In the genomic region with DNA sequence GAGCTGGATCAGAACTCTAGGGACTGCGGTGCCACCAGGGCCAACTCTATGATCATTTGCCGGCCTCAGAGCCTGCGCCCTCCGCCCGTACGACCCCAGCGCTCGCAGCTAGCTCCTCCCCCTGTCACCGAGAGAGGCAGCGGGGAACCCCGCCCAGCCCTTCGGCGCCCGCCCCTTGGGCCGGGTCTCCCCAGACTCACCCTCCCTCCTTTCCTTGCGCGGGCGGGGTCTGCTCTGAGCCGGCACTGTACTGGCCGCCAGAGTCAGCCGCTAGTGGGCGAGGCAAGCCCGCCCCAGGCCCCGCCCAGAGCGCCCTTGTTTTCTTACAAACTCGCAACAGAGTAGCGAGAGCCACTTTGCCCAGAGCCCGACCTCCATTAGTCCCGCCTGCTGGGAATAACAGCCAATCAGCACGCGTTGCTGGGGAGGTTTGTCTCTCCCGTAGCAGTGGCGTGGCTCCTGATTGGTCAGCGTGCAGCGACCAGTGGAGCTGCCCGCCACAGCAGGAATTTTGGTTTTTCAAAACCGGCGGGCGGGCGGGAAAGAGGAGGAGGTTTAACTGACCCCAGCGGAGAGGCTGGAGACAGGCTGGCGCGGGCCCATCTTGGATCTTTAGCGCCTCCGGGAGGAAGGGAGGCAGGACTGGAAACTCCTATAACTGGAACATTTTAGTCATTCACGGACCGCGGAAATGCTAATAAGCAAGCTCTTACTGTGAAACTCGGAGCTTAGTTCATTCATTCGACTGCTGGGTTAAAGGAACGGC, we compare ENCODE assay signal across 8 mouse cellular contexts. TPM values are rescaled to one million over a fixed set of nuclear protein-coding genes. Genes with fewer than 3 reads are reported as not detected.
A peak's percentile ranks its signal among the peaks of the same experiment; 100 is the strongest.
DNase-seq lines count a peak whose midpoint lies in the region; ATAC-seq and TF ChIP-seq lines count a peak whose summit lies in the region.

A gene (minus strand): TSS at position 386 of the 766 bp plus-strand sequence.

- H3K79me2 ChIP-seq in CH12.LX (replicated peaks; ENCODE audit: control insufficient read depth, extremely low read depth, insufficient read depth, poor library complexity, severe bottlenecking) = peaks cover 17% of the 10 kb centered on the region

- peak; percentile 49 for TF ChIP-seq RAD21 in CH12.LX (IDR thresholded peaks at IDR 0.05; ENCODE audit: low read depth, low read length)

- peak; percentile 100 for DNase-seq in CH12.LX (ENCODE audit: extremely low read depth)
- peak; percentile 100 for DNase-seq in c-Kit-positive CD71-positive TER-119-negative erythroid progenitor cells, embryonic 14.5 days (ENCODE audit: low read depth)
- peak; percentile 100 for DNase-seq in forebrain, embryonic 11.5 days (ENCODE audit: low spot score)
- DNase-seq in kidney, postnatal 36 days = peak; percentile 100
- DNase-seq in telencephalon, adult 2 months (ENCODE audit: low read depth, low spot score) = peak; percentile 99

- peak within 1 kb of the TSS; percentile 53 for H3K9ac ChIP-seq in CH12.LX (ENCODE audit: insufficient read depth, low read depth)
- H3K9ac ChIP-seq in forebrain, embryonic 11.5 days (ENCODE audit: low read length) = peak within 1 kb of the TSS; percentile 79
- H3K9ac ChIP-seq in heart, embryonic 16.5 days (ENCODE audit: low read length) = peak within 1 kb of the TSS; percentile 85
- H3K9ac ChIP-seq in liver, embryonic 15.5 days = peak within 1 kb of the TSS; percentile 95
- H3K9ac ChIP-seq in neural tube, embryonic 12.5 days = peak within 1 kb of the TSS; percentile 73

- under 1% methylated on average over 51 of the region's 51 CpGs for WGBS in forebrain, embryonic 11.5 days
- under 1% methylated on average over 51 of the region's 51 CpGs for WGBS in heart, embryonic 16.5 days
- 1% methylated on average over 51 of the region's 51 CpGs for WGBS in liver, embryonic 15.5 days (ENCODE audit: insufficient replicate concordance)
- WGBS in neural tube, embryonic 12.5 days = under 1% methylated on average over 51 of the region's 51 CpGs

- peaks cover 9 to 32% of the 10 kb centered on the region in 2 experiments for H3K4me1 ChIP-seq in CH12.LX (ENCODE audit: control insufficient read depth in 1 of 2, insufficient read depth in 2 of 2)
- peaks cover 8% of the 10 kb centered on the region for H3K4me1 ChIP-seq in forebrain, embryonic 11.5 days (replicated peaks; ENCODE audit: control insufficient read depth, insufficient read depth, low read length)
- H3K4me1 ChIP-seq in heart, embryonic 16.5 days (ENCODE audit: control insufficient read depth, insufficient read depth, low read length) = peaks cover 29% of the 10 kb centered on the region
- H3K4me1 ChIP-seq in liver, embryonic 15.5 days (replicated peaks) = peaks cover 43% of the 10 kb centered on the region
- peaks cover 32% of the 10 kb centered on the region for H3K4me1 ChIP-seq in neural tube, embryonic 12.5 days

- peak in 1 of 2 experiments; percentile 55; a peak in 2 of 4 replicates for TF ChIP-seq CTCF in CH12.LX (conservative IDR thresholded peaks at IDR 0.05 in 1 of 2, IDR thresholded peaks at IDR 0.05 in 1 of 2; ENCODE audit: low read depth in 2 of 2, low read length in 2 of 2)

- TF ChIP-seq POLR2A in CH12.LX (IDR thresholded peaks at IDR 0.05; ENCODE audit: low read depth, low read length) = peak; percentile 50

- H3K36me3 ChIP-seq in CH12.LX (replicated peaks in 1 of 2; ENCODE audit: control insufficient read depth in 1 of 2, insufficient read depth in 1 of 2, low read length in 1 of 2) = peaks cover 0 to 5% of the 10 kb centered on the region in 2 experiments
- no peaks in the 10 kb centered on the region for H3K36me3 ChIP-seq in forebrain, embryonic 11.5 days (ENCODE audit: control insufficient read depth, insufficient read depth, low read length)
- no peaks in the 10 kb centered on the region for H3K36me3 ChIP-seq in heart, embryonic 16.5 days (ENCODE audit: control insufficient read depth, insufficient read depth)
- peaks cover 18% of the 10 kb centered on the region for H3K36me3 ChIP-seq in liver, embryonic 15.5 days (replicated peaks)
- no peaks in the 10 kb centered on the region; the same call in 1 of the 2 replicates for H3K36me3 ChIP-seq in neural tube, embryonic 12.5 days

- in situ Hi-C loops in CH12.LX (cut with MboI; ENCODE audit: low pct_ligation_motif_present, low pct_unique_long_range_greater_than_20kb, low sequenced_read_pairs) = no loop called here

- H3K27ac ChIP-seq in CH12.LX (ENCODE audit: insufficient read depth, low read depth) = peak within 1 kb of the TSS; percentile 39
- peak within 1 kb of the TSS; percentile 91 for H3K27ac ChIP-seq in forebrain, embryonic 11.5 days (ENCODE audit: low read depth, low read length)
- H3K27ac ChIP-seq in heart, embryonic 16.5 days (ENCODE audit: low read length) = peak within 1 kb of the TSS; percentile 83
- peak within 1 kb of the TSS; percentile 96 for H3K27ac ChIP-seq in liver, embryonic 15.5 days (replicated peaks)
- peak within 1 kb of the TSS; percentile 74 for H3K27ac ChIP-seq in neural tube, embryonic 12.5 days

- peak; percentile 96 for ATAC-seq in forebrain, embryonic 11.5 days (replicated peaks; ENCODE audit: low FRiP score)
- ATAC-seq in heart, embryonic 16.5 days (replicated peaks; ENCODE audit: extremely low read depth, insufficient read depth, low FRiP score) = peak; percentile 93
- peak; percentile 88 for ATAC-seq in liver, embryonic 15.5 days (ENCODE audit: insufficient read depth)
- peak; percentile 96 for ATAC-seq in neural tube, embryonic 12.5 days (ENCODE audit: low FRiP score, low read depth)

- peak within 1 kb of the TSS; percentile 88 for H3K4me2 ChIP-seq in CH12.LX (ENCODE audit: insufficient read depth, low read depth, poor library complexity, severe bottlenecking)
- H3K4me2 ChIP-seq in forebrain, embryonic 11.5 days (ENCODE audit: low read depth, low read length, severe bottlenecking) = peak within 1 kb of the TSS; percentile 78
- peak within 1 kb of the TSS; percentile 71 for H3K4me2 ChIP-seq in heart, embryonic 16.5 days (ENCODE audit: low read depth, low read length)
- H3K4me2 ChIP-seq in liver, embryonic 15.5 days = peak within 1 kb of the TSS; percentile 90
- peak within 1 kb of the TSS; percentile 89 for H3K4me2 ChIP-seq in neural tube, embryonic 12.5 days (replicated peaks)

- H3K9me3 ChIP-seq in CH12.LX (replicated peaks; ENCODE audit: low read length) = no peaks in the 10 kb centered on the region
- no peaks in the 10 kb centered on the region for H3K9me3 ChIP-seq in forebrain, embryonic 11.5 days (ENCODE audit: control insufficient read depth, low read length)
- no peaks in the 10 kb centered on the region for H3K9me3 ChIP-seq in heart, embryonic 16.5 days (replicated peaks; ENCODE audit: control insufficient read depth, low read length)
- no peaks in the 10 kb centered on the region for H3K9me3 ChIP-seq in liver, embryonic 15.5 days (replicated peaks)
- no peaks in the 10 kb centered on the region for H3K9me3 ChIP-seq in neural tube, embryonic 12.5 days

- dilution Hi-C loops in CH12.LX (cut with MboI; ENCODE audit: extremely low pct_ligation_motif_present, extremely low pct_unique_long_range_greater_than_20kb, low sequenced_read_pairs) = no loop called here

- H3K27me3 ChIP-seq in CH12.LX (replicated peaks) = peaks cover 6% of the 10 kb centered on the region
- no peaks in the 10 kb centered on the region for H3K27me3 ChIP-seq in forebrain, embryonic 11.5 days (ENCODE audit: control insufficient read depth, insufficient read depth, low read length)
- no peaks in the 10 kb centered on the region for H3K27me3 ChIP-seq in heart, embryonic 16.5 days (ENCODE audit: control insufficient read depth, insufficient read depth, low read length)
- peaks cover 2% of the 10 kb centered on the region; the same call in 1 of the 2 replicates for H3K27me3 ChIP-seq in liver, embryonic 15.5 days
- H3K27me3 ChIP-seq in neural tube, embryonic 12.5 days (replicated peaks) = no peaks in the 10 kb centered on the region

- H3K4me3 ChIP-seq in CH12.LX (replicated peaks in 1 of 3; ENCODE audit: low read depth in 2 of 3, low read length in 2 of 3, poor library complexity in 1 of 3) = peak within 1 kb of the TSS; percentile 68 to 82 (median 74)
- H3K4me3 ChIP-seq in forebrain, embryonic 11.5 days (ENCODE audit: low read depth, low read length) = peak within 1 kb of the TSS; percentile 77
- peak within 1 kb of the TSS; percentile 81 for H3K4me3 ChIP-seq in heart, embryonic 16.5 days (ENCODE audit: low read length)
- peak within 1 kb of the TSS; percentile 93 for H3K4me3 ChIP-seq in liver, embryonic 15.5 days (replicated peaks)
- peak within 1 kb of the TSS; percentile 63 for H3K4me3 ChIP-seq in neural tube, embryonic 12.5 days

- peak; percentile 83 for TF ChIP-seq EP300 in CH12.LX (IDR thresholded peaks at IDR 0.05; ENCODE audit: low read length)

TF ChIP-seq in CH12.LX, 34 proteins besides CTCF, POLR2A, EP300 and RAD21 (continues in another document):
- TF ChIP-seq ZMIZ1 (IDR thresholded peaks at IDR 0.05; ENCODE audit: low read depth, low read length) = no peak; the same call in 1 of the 2 replicates
- TF ChIP-seq USF2 (conservative IDR thresholded peaks at IDR 0.05; ENCODE audit: low read depth, low read length) = no peak
- TF ChIP-seq ZC3H11A (IDR thresholded peaks at IDR 0.05; ENCODE audit: low read depth, low read length) = no peak
- TF ChIP-seq NELFE (IDR thresholded peaks at IDR 0.05; ENCODE audit: low read depth, low read length) = peak; percentile 83
- TF ChIP-seq CHD2 (IDR thresholded peaks at IDR 0.05; ENCODE audit: low read length) = peak; percentile 97
- no peak for TF ChIP-seq ZKSCAN1 (IDR thresholded peaks at IDR 0.05; ENCODE audit: borderline replicate concordance, low read depth, low read length)
- 0 out of 2 replicates have a peak, but pooled peaks have one; percentile 59 for TF ChIP-seq MEF2A (IDR thresholded peaks at IDR 0.05; ENCODE audit: borderline replicate concordance, low read depth, low read length)
- TF ChIP-seq IRF4 (IDR thresholded peaks at IDR 0.05; ENCODE audit: low read depth, low read length) = peak; percentile 69; the same call in 1 of the 2 replicates
- peak; percentile 78 for TF ChIP-seq ELF1 (IDR thresholded peaks at IDR 0.05; ENCODE audit: low read depth, low read length)
- peak; percentile 95 for TF ChIP-seq E2F4 (IDR thresholded peaks at IDR 0.05; ENCODE audit: insufficient replicate concordance, low read depth, low read length)
- TF ChIP-seq POLR2AphosphoS2 (IDR thresholded peaks at IDR 0.05; ENCODE audit: low read depth, low read length) = no peak
- TF ChIP-seq SIN3A (IDR thresholded peaks at IDR 0.05; ENCODE audit: low read length) = peak; percentile 92
- TF ChIP-seq TCF12 (IDR thresholded peaks at IDR 0.05; ENCODE audit: low read depth, low read length) = peak; percentile 63

RNA-seq across cellular contexts. Expression of the gene that starts here (rescaled TPM):
- 9.7 and 12.6 TPM in 2 replicates for total RNA-seq in CH12.LX (2012; rRNA removed)
- total RNA-seq in CH12.LX (2014; rRNA removed) = 7.1 and 7.3 TPM in 2 replicates
- polyA plus RNA-seq in CH12.LX (2012; ENCODE audit: insufficient read length, low read depth) = 2.2 and 2.9 TPM in 2 replicates
- 58.6 and 60.8 TPM in 2 replicates for polyA plus RNA-seq in forebrain, embryonic 11.5 days (2014; fragmentation: Nextera tagmentation; extraction: Ambion mirVana)
- 105 and 110 TPM in 2 replicates for polyA plus RNA-seq in heart, embryonic 16.5 days (2015; fragmentation: Nextera tagmentation; extraction: Ambion mirVana)
- 129 and 144 TPM in 2 replicates for polyA plus RNA-seq in liver, embryonic 15.5 days (2015; fragmentation: Nextera tagmentation; extraction: Ambion mirVana)
- polyA plus RNA-seq in neural tube, embryonic 12.5 days (2016; fragmentation: Nextera tagmentation; extraction: Ambion mirVana) = 94.6 and 96.1 TPM in 2 replicates

Comparison
In these comparisons a context has a peak if more than half of its experiments do, and no peak if none do; other contexts are left out.
1. Peak in every context shown above with its lines: DNase-seq, ATAC-seq, H3K4me3 ChIP-seq and H3K27ac ChIP-seq.
2. RNA of the gene that starts here (polyA plus RNA-seq): 129 to 144 TPM in liver, embryonic 15.5 days, 105 to 110 TPM in heart, embryonic 16.5 days, 94.6 to 96.1 TPM in neural tube, embryonic 12.5 days and 58.6 to 60.8 TPM in forebrain, embryonic 11.5 days; 2.2 to 2.9 TPM in CH12.LX; every median in the first group is over 10 times any median in the second.
3. H3K27ac ChIP-seq: peak in every context shown above with its lines; median percentile 96 in liver, embryonic 15.5 days; 91 in forebrain, embryonic 11.5 days; 83 in heart, embryonic 16.5 days; 74 in neural tube, embryonic 12.5 days; 39 in CH12.LX.